Mouse (Mus musculus) erythroblast, embryonic 14.5 days (primary cell): ENCODE data around the gene Abhd14b.

ENCODE experiments used
- GATA1 ChIP-seq: IDR thresholded peaks from 2 replicates; pipeline ENCODE4 v1.6.1; 2012; ENCODE audit warnings: low read length, inconsistent platforms, mixed read lengths
- TAL1 ChIP-seq: IDR thresholded peaks from 3 replicates; pipeline ENCODE4 v1.6.1; 2012; ENCODE audit warnings: low read length, inconsistent platforms, mixed read lengths

DNA sequence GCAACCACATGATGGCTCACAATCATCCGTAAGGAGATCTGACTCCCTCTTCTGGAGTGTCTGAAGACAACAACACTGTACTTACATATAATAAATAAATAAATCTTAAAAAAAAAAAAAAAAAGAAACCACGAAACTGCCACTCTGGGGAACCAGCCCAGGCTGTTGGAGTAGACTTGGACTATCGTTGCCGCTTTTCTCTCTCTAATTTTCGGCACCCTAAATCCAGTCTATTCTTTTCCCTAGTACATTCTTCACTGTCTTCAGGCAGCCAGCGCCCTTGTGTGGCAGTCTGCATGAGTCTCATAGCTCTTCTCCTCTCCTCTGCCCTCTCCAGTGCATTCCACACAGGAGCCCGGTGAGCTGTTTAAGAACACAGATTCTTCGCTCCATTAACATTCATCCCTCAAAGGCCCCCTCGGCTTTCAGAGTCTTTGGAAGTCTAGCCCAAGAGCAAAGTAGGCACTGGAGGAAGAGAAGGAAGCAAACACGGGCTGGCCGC lies 18.5 kb upstream of the Abhd14b start:
- no peak for TF ChIP-seq TAL1
- TF ChIP-seq GATA1: no peak
